In the genomic region with DNA sequence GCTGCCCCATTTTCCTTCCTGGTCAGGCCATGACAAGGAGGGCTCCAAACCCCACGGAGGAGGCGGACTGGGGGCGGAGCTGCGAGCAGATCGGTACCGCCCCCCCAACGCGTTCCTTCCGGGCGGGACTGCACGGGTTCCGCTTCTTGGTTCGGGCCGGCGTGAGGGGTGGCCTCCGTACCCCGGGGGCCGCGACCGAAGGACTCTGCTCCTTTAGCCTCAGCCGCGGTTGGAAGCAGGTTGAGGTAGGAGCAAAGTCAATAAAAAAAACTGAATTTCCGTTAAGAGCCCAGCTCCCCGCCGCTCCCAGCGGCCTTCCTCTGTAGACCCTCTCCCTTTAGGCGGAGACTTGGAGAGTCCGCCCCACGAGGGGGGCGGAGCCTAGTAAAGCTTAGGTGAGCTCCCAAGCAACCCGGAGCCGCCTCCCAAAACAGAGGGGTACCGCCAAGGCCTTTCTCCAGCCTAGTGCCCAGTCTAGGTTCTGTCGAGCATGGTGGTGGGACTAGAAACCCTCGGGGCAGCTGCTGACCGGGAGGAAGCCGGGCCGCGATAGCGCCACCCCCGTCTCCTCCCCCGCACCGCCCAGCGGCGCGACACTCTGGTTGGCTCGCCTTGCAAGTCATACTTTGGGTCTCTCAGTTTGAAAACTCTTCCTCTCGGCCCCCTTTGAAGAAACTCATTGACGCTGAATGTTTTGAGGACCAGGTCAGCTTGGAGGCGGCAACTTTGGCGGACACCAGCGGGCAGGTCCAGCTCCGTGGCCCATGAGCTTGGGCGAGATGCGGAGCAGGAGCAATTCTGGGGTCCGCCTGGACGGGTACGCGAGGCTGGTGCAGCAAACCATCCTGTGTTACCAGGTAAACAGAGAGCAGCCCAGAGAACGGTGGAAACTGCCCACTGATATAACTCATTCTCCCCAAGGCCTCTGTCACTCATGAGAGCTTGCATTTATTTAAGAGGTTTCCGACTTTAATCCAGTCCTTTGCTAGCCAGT, we compare ENCODE assay signal across 8 mouse cellular contexts. TPM values are rescaled to one million over a fixed set of nuclear protein-coding genes. Genes with fewer than 3 reads are reported as not detected.
DNase-seq lines count a peak whose midpoint lies in the region; ATAC-seq and TF ChIP-seq lines count a peak whose summit lies in the region.

Gene Phka2 (plus strand): TSS at position 119 of the 994 bp plus-strand sequence.

- peaks cover 17% of the 10 kb centered on the region; the same call in 1 of the 2 replicates for H3K27me3 ChIP-seq in embryonic facial prominence, embryonic 14.5 days (replicated peaks; ENCODE audit: control insufficient read depth, insufficient read depth, low read length)
- peaks cover 4% of the 10 kb centered on the region; the same call in 1 of the 2 replicates for H3K27me3 ChIP-seq in limb, embryonic 14.5 days (ENCODE audit: control insufficient read depth, insufficient read depth, low read length)
- no peaks in the 10 kb centered on the region; the same call in 1 of the 2 replicates for H3K27me3 ChIP-seq in midbrain, postnatal 0 days (ENCODE audit: insufficient read depth, low read length)

- peak within 1 kb of the TSS; percentile 54 for H3K4me2 ChIP-seq in embryonic facial prominence, embryonic 14.5 days (ENCODE audit: low read depth, low read length)
- H3K4me2 ChIP-seq in limb, embryonic 14.5 days (replicated peaks; ENCODE audit: low read depth, low read length, severe bottlenecking): peak within 1 kb of the TSS; percentile 48
- peak within 1 kb of the TSS; percentile 57 for H3K4me2 ChIP-seq in midbrain, postnatal 0 days (ENCODE audit: low read depth, low read length, poor library complexity, severe bottlenecking)

- TF ChIP-seq POLR2A in limb, embryonic 14.5 days (IDR thresholded peaks at IDR 0.05; ENCODE audit: borderline replicate concordance, extremely low read depth, insufficient read depth, insufficient read length): 0 out of 2 replicates have a peak, but pooled peaks have one; percentile 19

- peak; percentile 20 for TF ChIP-seq CTCF in midbrain, postnatal 0 days (IDR thresholded peaks at IDR 0.05)

- no peaks in the 10 kb centered on the region for H3K4me1 ChIP-seq in embryonic facial prominence, embryonic 14.5 days (ENCODE audit: control insufficient read depth, insufficient read depth, low read length)
- H3K4me1 ChIP-seq in limb, embryonic 14.5 days (ENCODE audit: control insufficient read depth, insufficient read depth, low read length): no peaks in the 10 kb centered on the region
- H3K4me1 ChIP-seq in midbrain, postnatal 0 days (ENCODE audit: insufficient read depth, low read length): no peaks in the 10 kb centered on the region

- H3K4me3 ChIP-seq in embryonic facial prominence, embryonic 14.5 days (ENCODE audit: low read depth, low read length): peak within 1 kb of the TSS; percentile 57
- H3K4me3 ChIP-seq in limb, embryonic 14.5 days (replicated peaks; ENCODE audit: low read length): peak within 1 kb of the TSS; percentile 54
- peak within 1 kb of the TSS; percentile 56 for H3K4me3 ChIP-seq in midbrain, postnatal 0 days (ENCODE audit: low read depth, low read length)

- peak; percentile 99 for ATAC-seq in embryonic facial prominence, embryonic 14.5 days (ENCODE audit: low read depth)
- ATAC-seq in limb, embryonic 14.5 days (ENCODE audit: low FRiP score, low read depth): peak; percentile 97
- ATAC-seq in midbrain, postnatal 0 days (ENCODE audit: low FRiP score): peak; percentile 97

- H3K9me3 ChIP-seq in embryonic facial prominence, embryonic 14.5 days (ENCODE audit: control insufficient read depth, low read length): no peaks in the 10 kb centered on the region
- no peaks in the 10 kb centered on the region for H3K9me3 ChIP-seq in limb, embryonic 14.5 days (ENCODE audit: control insufficient read depth, low read length)
- no peaks in the 10 kb centered on the region for H3K9me3 ChIP-seq in midbrain, postnatal 0 days (ENCODE audit: low read length)

- no peaks in the 10 kb centered on the region for H3K36me3 ChIP-seq in embryonic facial prominence, embryonic 14.5 days (ENCODE audit: control insufficient read depth, insufficient read depth, low read length)
- no peaks in the 10 kb centered on the region for H3K36me3 ChIP-seq in limb, embryonic 14.5 days (ENCODE audit: control insufficient read depth, insufficient read depth, low read length)
- no peaks in the 10 kb centered on the region for H3K36me3 ChIP-seq in midbrain, postnatal 0 days (ENCODE audit: insufficient read depth, low read length)

- peak within 1 kb of the TSS; percentile 78 for H3K27ac ChIP-seq in embryonic facial prominence, embryonic 14.5 days (replicated peaks; ENCODE audit: low read depth, low read length)
- peak within 1 kb of the TSS; percentile 78 for H3K27ac ChIP-seq in limb, embryonic 14.5 days (replicated peaks; ENCODE audit: low read depth, low read length)
- H3K27ac ChIP-seq in midbrain, postnatal 0 days (ENCODE audit: low read depth, low read length): peak within 1 kb of the TSS; percentile 75

- H3K9ac ChIP-seq in embryonic facial prominence, embryonic 14.5 days (ENCODE audit: low read depth, low read length): peak within 1 kb of the TSS; percentile 71
- peak within 1 kb of the TSS; percentile 64 for H3K9ac ChIP-seq in limb, embryonic 14.5 days (ENCODE audit: low read depth, low read length, severe bottlenecking)
- peak within 1 kb of the TSS; percentile 62 for H3K9ac ChIP-seq in midbrain, postnatal 0 days (replicated peaks; ENCODE audit: low read length, poor library complexity, severe bottlenecking)

- WGBS in embryonic facial prominence, embryonic 14.5 days: 20% methylated on average over 33 of the region's 61 CpGs
- WGBS in limb, embryonic 14.5 days: 20% methylated on average over 51 of the region's 61 CpGs
- 15% methylated on average over 56 of the region's 61 CpGs for WGBS in midbrain, postnatal 0 days

- DNase-seq in 3T3-L1 (ENCODE audit: low read depth, low spot score): peak; percentile 78
- DNase-seq in adrenal gland, postnatal 4 days (ENCODE audit: low spot score in 2 of 2): peak; percentile 38 to 61
- DNase-seq in embryonic facial prominence, embryonic 14.5 days (ENCODE audit: low spot score): peak; percentile 90
- peak; percentile 79 for DNase-seq in heart, adult 8-10 months (ENCODE audit: low spot score)
- peak; percentile 87 for DNase-seq in kidney, adult 9 months
- peak; percentile 83 for DNase-seq in limb, embryonic 14.5 days (ENCODE audit: low spot score)
- DNase-seq in midbrain, postnatal 0 days (ENCODE audit: low spot score): peak; percentile 82
- DNase-seq in spleen, postnatal 14 days (ENCODE audit: low spot score in 2 of 2): peak; percentile 61 to 74

RNA-seq across cellular contexts. Expression of gene Phka2, which starts in this region (rescaled TPM):
- 10 to 100 TPM; 40.1 to 40.5 TPM for total RNA-seq in adrenal gland, postnatal 4 days (2021)
- 18.1 and 20.7 TPM in 2 replicates for polyA plus RNA-seq in embryonic facial prominence, embryonic 14.5 days (2014; fragmentation: Nextera tagmentation; extraction: Ambion mirVana)
- 10 to 100 TPM in 2 of 4 experiments, 1 to 10 TPM in 2; 7.8 to 15.9 (median 10.8) TPM for total RNA-seq in heart, adult 8-10 months (2022)
- polyA plus RNA-seq in limb, embryonic 14.5 days (2012; rRNA removed): 28.8 and 32.4 TPM in 2 replicates
- polyA plus RNA-seq in limb, embryonic 14.5 days (2014; fragmentation: Nextera tagmentation; extraction: Ambion mirVana): 19.3 and 22.9 TPM in 2 replicates
- total RNA-seq in midbrain, postnatal 0 days (2014; rRNA removed): 16.3 and 19.3 TPM in 2 replicates
- 6.3 and 8.2 TPM in 2 replicates for polyA plus RNA-seq in midbrain, postnatal 0 days (2015; fragmentation: Nextera tagmentation; extraction: Ambion mirVana)

Comparison
In these comparisons a context has a peak if more than half of its experiments do, and no peak if none do; other contexts are left out.
1. Peak in every context shown above with its lines: DNase-seq, ATAC-seq, H3K4me3 ChIP-seq and H3K27ac ChIP-seq.